Mouse (Mus musculus): ENCODE results near the gene Bmp2k. TPM values are rescaled to one million over a fixed set of nuclear protein-coding genes. Genes with fewer than 3 reads are reported as not detected.

The Bmp2k gene
- polyA plus RNA-seq, 1 experiment from 2014 or later: 7.8 TPM

Other genes starting within 250 kb of the Bmp2k start
- gene Anxa3, start 204.3 kb upstream of the Bmp2k start, polyA plus RNA-seq (2014; fragmentation: Nextera tagmentation; extraction: Ambion mirVana): 17.1 and 22.4 TPM in 2 replicates
- 8.6 and 10.3 TPM in 2 replicates for gene Paqr3, start 113.9 kb downstream of the Bmp2k start, polyA plus RNA-seq (2014; fragmentation: Nextera tagmentation; extraction: Ambion mirVana)

Data from limb, embryonic 11.5 days (tissue).